Mouse (Mus musculus) ovary, adult 10 weeks (tissue): ENCODE measurements around the gene Prl8a9. TPM values are rescaled to one million over a fixed set of nuclear protein-coding genes. Genes with fewer than 3 reads are reported as not detected.

Experiments
- polyA plus RNA-seq: library from polyadenylated mRNA; stranded (reverse); fragments of 350-450 nt; fragmentation: Illumina TruSeq; extraction: RNeasy Lipid Tissue Mini Kit (QIAGEN cat#74804); gene quantifications from one replicate; pipeline ENCODE4 v1.2.3, GENCODE M21; 2014

Prl8a9 gene
- polyA plus RNA-seq = not detected

GRCm38 (mm10) chr13:27564506-27564905 lies at the start of gene Prl8a9:
TSS of gene Prl8a9 (minus strand) at chr13:27564606.

GRCm38 (mm10) chr13:27610482-27610881 lies 46.1 kb upstream of the Prl8a9 start, which contains the start of gene Prl7b1:
TSS of gene Prl7b1 (minus strand) at chr13:27610582.

GRCm38 (mm10) chr13:27582071-27582470 lies 17.7 kb upstream of the Prl8a9 start, which contains the start of gene Prl8a1:
TSS of gene Prl8a1 (minus strand) at chr13:27582171.

GRCm38 (mm10) chr13:27513117-27513516 lies 51.3 kb downstream of the Prl8a9 start, which contains the start of gene Prl8a8:
TSS of gene Prl8a8 (minus strand) at chr13:27513217.

Other genes starting within 250 kb of the Prl8a9 start
- gene Prl8a2, start 218.9 kb downstream of the Prl8a9 start, polyA plus RNA-seq = 0.54 TPM
- not detected for gene Prl2b1, start 173.8 kb downstream of the Prl8a9 start, polyA plus RNA-seq
- gene Prl8a6, start 125.9 kb downstream of the Prl8a9 start, polyA plus RNA-seq = not detected
- not detected for gene Prl8a8, start 51.4 kb downstream of the Prl8a9 start, polyA plus RNA-seq
- not detected for gene Prl8a1, start 17.6 kb upstream of the Prl8a9 start, polyA plus RNA-seq
- gene Prl7b1, start 46.0 kb upstream of the Prl8a9 start, polyA plus RNA-seq = not detected
- gene Prl7a1, start 77.9 kb upstream of the Prl8a9 start, polyA plus RNA-seq = not detected
- not detected for gene Prl7a2, start 103.4 kb upstream of the Prl8a9 start, polyA plus RNA-seq
- gene Prl7d1, start 152.1 kb upstream of the Prl8a9 start, polyA plus RNA-seq = not detected
- gene Prl7c1, start 216.2 kb upstream of the Prl8a9 start, polyA plus RNA-seq = not detected
- gene Prl2a1, start 237.0 kb upstream of the Prl8a9 start, polyA plus RNA-seq = not detected